Mouse (Mus musculus): ENCODE measurements around the gene Tmem198b.

Gene Tmem198b

DNA sequence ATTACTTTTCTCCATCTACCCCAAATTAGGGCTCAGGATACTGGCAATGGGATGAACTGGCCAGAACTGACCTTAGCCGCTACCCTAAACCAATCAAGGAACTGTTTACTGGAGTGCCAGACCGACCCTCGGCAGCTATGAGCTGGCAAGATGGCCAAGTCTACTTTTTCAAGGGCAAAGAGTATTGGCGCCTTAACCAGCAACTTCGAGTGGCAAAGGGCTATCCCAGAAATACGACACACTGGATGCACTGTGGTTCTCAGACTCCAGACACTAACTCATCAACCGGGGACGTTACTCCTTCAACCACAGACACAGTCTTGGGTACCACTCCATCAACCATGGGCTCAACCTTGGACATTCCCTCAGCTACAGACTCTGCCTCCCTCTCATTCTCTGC lies 5.5 kb downstream of the Tmem198b start:
- no peak for DNase-seq

DNA sequence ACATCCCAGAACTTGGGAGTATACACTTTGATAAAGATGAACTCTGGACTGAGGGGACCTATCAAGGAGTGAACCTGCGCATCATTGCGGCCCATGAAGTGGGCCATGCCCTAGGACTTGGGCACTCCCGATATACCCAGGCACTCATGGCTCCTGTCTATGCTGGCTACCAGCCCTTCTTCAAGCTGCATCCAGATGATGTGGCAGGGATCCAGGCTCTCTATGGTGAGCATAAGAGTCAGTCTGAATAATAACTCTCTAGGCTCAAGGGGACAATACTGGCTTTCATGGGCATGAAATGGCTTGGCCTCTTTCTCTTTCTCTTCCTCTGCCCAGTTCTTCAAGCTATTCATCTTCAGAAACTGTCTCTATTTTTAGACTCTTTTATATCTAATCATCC lies 8.6 kb downstream of the Tmem198b start:
- no peak for DNase-seq

DNA sequence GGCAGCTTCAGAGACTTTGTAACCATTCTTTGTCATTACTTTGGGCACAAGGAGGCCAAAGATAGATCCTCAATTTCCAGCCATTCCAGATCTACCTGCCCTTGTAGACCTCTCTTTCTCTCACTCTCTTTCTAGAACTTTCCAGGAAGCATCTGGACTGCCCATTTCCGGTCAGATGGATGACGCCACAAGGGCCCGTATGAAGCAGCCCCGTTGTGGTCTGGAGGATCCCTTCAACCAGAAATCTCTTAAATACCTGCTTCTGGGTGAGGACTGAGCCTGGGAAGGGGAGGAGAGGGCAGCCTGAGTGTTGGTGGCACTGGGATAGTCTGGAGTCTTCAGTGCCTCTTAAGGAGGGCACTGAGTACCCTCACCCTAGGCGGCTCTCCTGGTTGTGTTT lies 9.8 kb downstream of the Tmem198b start:
- DNase-seq, result no peak

DNA sequence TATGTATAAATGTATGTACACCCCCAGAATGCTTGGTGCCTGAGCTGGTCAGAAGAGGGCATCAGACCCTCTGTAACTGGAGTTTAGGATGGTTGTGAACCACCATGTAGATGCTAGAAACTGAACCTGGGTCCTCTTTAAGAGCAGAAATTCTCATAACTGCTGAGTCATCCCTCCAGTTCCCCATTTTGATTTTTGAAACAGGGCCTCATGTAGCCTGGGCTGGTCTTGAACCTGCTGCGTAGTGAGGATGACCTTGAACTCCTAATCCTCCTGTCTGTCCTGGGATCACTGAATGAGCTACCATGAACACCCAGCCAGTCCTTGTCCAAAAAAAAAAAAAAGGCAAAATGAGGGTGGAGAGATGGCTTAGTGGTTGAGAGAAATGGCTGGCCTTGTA lies 10.9 kb downstream of the Tmem198b start:
- DNase-seq, result no peak

DNA sequence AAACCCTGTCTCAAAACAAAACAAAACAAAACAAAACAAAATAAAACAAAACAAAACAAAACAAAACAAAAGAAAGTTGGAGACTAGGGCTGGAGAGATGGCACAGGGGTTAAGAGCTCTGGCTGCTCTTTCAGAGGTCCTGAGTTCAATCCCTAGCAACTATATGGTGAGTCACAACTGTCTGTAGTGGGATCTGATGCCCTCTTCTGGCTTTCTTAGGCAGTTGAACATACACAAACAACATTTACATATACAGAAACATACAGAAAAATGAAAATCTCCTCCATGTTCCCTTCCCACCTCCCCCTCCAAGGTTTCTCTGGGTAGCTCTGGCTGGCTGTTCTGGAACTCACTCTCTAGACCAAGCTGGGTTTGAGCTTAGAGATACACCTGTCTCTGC lies 12.1 kb downstream of the Tmem198b start:
- no peak for DNase-seq

DNA sequence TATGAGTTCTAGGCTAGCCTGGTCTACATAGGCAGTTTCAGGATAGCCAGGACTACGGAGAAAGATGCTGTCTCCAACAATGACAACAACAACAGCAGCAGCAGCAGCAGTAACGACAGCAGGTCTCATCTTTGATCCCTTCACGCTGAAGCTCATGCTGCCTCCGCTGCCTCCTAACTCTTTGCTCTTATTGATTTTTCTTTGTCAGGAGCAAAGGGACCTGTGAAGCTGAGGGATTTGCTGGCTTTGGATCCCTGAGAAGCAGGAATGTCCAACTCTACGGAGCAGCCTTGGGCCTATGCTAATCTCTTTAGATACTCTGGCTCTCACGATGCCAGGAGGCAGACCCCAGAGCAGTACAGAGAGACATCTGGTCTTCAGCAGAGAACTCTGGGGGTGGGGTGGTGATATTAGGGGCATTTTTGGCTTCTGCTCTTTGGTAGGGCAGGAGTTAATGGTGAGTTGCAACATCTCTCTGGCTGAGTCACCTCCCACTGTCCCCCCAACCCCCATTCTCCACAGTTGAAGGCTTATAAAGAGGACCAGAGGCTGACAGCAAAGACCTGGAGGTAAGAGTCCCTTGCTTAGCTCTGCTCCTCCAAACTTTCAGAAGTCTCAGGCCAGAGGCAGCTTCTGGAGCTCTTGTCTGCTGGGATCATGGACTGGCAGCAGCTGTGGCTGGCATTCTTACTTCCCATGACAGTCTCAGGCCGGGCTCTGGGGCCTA lies 13.6 kb downstream of the Tmem198b start, which contains the start of gene Mmp19:
Gene Mmp19, plus strand, starts transcription at position 513 of the 727 bp plus-strand sequence.
- no peak for DNase-seq

DNA sequence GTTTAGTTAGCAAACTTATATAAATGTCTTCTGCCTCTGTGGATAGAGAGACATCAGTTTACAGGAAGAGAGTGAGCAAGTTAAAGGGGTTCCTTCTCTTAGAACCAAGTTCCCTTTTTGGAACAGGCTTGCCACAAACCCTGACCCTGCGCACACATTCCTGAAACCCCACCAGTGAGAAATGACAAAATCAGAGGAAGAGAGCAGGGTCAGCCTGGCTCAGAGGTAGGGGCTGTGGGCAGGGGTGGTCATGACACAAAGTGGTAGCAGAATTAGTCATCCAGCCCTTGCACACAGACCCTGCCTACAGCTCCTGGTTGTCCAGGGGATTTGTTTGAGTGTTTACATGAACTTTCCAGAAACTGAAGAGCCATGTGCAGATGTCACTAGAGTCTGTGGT lies 24.0 kb downstream of the Tmem198b start:
- no peak for DNase-seq

DNA sequence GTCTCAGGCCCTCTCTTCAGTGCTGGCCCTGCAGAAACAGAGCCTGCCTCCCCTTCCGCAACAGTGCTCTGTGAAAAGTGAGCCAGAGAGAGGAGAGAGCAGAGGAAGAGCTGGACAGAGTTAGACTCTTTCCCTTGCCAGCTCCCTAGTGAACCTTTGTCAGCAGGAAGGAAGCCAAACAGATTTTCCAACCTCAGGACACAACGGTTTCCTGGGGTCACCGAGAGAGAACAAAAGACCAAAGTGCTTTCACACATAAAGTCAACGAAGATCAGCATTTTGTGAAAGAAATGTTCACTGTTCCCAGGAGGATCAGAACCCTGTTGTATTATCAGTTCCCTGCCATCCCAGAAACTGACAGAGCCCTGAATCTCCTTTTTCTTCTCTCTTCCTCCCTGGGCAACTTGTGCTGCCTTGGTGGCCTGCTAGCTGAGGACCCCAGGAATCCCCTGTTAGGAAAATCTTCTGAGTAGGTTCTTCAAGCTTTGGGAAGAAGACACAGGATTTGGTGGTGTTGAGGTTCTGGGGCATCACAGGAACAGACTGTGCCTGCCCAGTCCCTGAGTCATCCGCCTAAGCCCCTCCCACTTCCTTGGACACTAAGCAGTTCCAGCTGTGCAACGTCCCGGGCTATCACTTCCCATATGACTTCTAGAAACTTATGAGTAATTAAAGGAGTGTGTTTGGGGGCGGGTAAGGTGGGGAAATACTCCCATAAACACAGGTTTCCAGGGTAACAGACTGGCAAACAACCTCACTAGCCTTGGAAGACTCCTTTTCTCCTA lies 25.0 kb downstream of the Tmem198b start:
- peak; percentile 29 for DNase-seq

DNA sequence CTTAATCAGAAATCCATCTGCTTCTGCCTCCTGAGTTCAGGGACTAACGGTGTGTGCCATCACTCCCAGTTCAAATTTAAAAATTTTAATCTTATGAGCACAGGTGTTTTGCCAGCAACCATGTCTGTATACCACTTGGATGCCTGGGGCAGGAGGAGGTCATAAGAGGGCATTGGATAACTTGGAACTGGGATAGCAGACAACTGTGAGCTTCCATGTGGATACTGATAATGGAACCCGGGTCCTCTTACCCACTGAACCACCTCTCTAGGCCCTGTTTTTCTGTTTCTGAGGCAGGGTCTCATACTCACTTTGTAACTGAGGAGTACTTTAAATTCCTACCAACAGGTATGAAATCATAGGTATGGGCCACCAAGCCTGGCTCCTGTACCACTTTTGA lies 25.7 kb downstream of the Tmem198b start:
- no peak for DNase-seq

DNA sequence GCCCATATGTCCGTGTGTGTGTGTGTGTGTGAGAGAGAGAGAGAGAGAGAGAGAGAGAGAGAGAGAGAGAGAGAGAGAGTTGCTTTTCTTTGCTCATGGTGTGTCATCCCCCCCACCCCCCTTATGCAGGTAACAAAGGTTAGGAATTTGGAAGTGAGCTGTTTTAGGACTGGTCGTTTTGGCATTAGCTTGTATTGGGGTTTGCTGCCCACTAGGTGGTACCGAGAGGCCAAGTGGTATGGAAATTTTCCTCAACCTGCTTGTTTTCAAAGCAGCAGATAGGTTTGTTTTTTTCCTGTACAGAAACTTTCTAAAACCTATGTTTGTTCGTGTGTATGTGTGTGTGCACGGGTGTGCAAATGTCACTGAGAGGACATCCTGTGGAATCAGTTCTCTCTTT lies 30.5 kb downstream of the Tmem198b start:
- no peak for DNase-seq

DNA sequence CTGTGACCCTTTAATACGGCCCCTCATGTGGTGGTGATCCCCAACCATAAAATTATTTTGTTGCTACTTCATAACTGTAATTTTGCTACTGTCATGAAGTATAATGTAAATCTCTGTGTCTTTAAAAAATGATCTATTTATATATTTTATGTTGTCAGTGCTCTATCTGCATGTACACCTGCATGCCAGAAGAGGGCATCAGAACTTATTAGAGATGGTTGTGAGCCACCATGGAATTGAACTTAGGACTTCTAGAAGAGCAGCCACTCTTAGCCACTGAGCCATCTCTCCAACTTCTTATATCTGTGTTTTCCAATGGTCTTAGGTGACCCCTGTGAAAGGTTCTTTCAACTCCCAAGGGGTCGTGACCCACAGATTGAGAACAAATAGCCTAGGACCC lies 31.3 kb downstream of the Tmem198b start:
- DNase-seq, result no peak
